Mouse (Mus musculus): ENCODE measurements at regions not wholly inside any gene's neighbourhood (a gene's known extent, or its start where the extent isn't known, plus 50 kb on each side); places are given as distances from the start of the nearest gene placed in this dataset.

- TF ChIP-seq CTCF (IDR thresholded peaks at IDR 0.05; ENCODE audit: control insufficient read depth, insufficient read depth, insufficient read length) (no peak), MAX (IDR thresholded peaks at IDR 0.05) (no peak), USF1 (IDR thresholded peaks at IDR 0.05; ENCODE audit: low read depth) (no peak), MYOG (IDR thresholded peaks at IDR 0.05; ENCODE audit: control insufficient read depth, extremely low read depth, insufficient read length) (no peak), MYOD1 (IDR thresholded peaks at IDR 0.05; ENCODE audit: control insufficient read depth, insufficient read length, low read depth) (no peak), FOSL1 (IDR thresholded peaks at IDR 0.05; ENCODE audit: insufficient read depth, low read length, poor library complexity, severe bottlenecking) (no peak)
These were observed 90.1 kb upstream of the Tbx3 start for GRCm38 (mm10) chr5:119580395-119580794.
